Mouse (Mus musculus) liver, postnatal 0 days (tissue): ENCODE measurements around the gene Atp9a.

Experiments used
- CTCF ChIP-seq: sonication (generic); IDR thresholded peaks from 2 replicates; pipeline ENCODE4 v1.5.1; 2016; ENCODE audit warnings: antibody characterized with exemption, low read depth
- EP300 ChIP-seq: IDR thresholded peaks from 2 replicates; pipeline ENCODE4 v1.6.1; 2016; ENCODE audit warnings: antibody characterized with exemption, low read depth, mild to moderate bottlenecking

DNA sequence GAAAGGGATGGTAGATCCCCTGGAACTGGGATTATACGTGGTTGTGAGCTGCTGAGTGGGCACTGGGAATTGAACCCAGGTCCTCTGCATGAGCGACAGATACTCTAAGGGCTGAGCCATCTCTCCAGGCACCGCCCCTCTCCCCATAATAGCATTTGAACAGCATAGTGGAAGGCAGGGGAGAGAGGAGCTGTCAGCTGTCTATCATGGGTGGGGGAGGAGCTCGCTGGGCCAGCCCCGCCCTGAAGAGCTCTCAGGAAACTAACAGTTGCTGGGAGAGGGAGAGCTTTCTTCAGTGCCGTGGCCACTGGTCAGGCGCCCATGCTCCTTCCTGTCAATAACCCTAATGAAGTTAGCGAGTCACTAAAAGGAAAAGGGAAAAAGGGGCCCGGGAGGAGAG is 34.4 kb downstream of the Atp9a start:
- TF ChIP-seq CTCF: no peak
- no peak for TF ChIP-seq EP300
